Mouse (Mus musculus): ENCODE measurements at regions not wholly inside any gene's neighbourhood (a gene's known extent, or its start where the extent isn't known, plus 50 kb on each side); places are given as distances from the start of the nearest gene placed in this dataset.

DNA sequence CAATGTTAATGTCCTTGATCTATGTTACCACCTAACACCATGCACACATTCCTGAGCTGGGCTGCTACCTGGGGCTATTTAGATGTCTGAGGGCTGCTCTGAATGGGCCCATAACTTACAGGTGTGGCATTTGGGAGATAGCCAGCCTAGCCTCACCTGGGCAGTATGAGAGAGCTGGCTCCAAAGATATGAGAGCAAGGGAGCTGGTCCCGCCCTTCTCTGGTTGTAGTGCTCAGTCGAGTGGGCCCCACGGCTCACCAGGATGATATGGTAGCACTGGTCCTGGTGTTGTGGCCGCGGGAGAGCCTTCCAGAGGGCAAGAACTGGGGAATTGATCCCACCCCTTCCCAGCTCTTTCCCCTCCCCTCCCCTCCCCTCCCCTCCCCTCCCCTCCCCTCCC lies 93.0 kb upstream of the Epha5 start:
- ATAC-seq (ENCODE audit: insufficient number of reproducible peaks, low FRiP score, low TSS enrichment), result no peak

DNA sequence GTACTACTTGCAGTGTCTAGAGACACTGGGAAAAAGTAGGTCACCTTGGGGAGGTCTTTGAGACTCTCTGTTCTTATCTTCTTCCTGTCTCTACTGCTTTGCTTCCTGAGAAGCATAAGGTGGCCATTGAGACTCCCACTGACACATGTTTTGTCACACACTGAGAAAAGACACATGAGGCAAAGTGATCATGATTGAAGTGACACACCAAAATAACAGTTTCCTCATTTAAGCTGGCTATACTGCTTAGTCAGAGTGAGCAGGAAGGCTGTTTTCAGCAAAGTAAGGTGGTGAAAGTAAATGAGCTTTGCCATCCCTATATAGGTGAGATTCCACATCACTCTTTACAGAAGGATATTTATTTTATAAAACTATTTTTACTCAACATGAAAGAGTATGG lies 63.8 kb upstream of the Epha5 start:
- ATAC-seq (ENCODE audit: insufficient number of reproducible peaks, low FRiP score, low TSS enrichment), result no peak
